Mouse (Mus musculus): ENCODE results near the gene Mipep. TPM values are rescaled to one million over a fixed set of nuclear protein-coding genes. Genes with fewer than 3 reads are reported as not detected.

Mipep gene
- total and polyA plus RNA-seq, 3 experiments, result 19.1 to 26.4 TPM; not detected in 1

DNA sequence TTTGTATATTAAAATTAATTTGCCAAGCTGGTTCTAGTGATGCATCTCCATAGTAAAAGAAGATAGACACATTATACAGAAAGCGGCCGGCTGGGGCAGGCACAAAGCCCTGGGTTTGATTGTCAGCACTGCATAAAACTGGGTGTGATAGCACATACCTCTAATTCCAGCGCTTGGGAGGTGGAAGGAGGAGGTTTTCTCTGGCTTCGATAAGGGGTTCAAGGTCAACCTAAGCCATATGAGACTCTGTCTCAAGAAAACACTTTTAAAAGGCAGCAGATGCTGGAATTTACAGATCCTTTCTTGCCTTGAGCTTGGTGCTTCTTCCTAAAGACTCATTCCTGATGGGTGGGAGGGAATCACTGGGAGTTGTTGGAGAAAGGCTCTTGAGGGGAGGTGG, 19.8 kb upstream of the Mipep start (continued):
- TF ChIP-seq NRF1 (IDR thresholded peaks at IDR 0.05; ENCODE audit: insufficient read depth, low read depth, low read length, poor library complexity, severe bottlenecking), result no peak

DNA sequence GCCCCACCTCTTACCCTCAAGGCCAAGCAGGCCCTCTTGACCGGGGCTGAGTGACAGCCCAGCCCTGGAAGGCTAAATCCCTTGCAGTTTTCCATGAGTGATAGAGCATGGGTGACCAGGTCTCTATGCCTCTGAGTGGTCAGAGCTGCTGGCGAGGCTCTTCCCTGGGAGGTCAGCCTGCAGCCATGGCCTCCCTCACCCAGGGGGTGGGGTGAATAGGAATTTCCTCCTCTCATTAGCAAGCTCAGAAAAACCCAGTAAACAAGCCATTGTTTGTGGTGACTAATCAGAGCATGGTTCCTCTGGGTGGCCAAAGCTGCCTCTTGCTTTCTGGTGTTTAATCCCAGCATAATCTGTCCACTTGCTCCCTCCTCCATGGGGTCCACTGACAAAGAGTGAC, 19.3 kb upstream of the Mipep start:
- Histone ChIP-seq H3K4me3 (ENCODE audit: control insufficient read depth in 1 of 2, insufficient read depth in 1 of 2, low read depth in 2 of 2, low read length in 2 of 2) (no peak overlapping the region), H3K9ac (ENCODE audit: control insufficient read depth, low read depth, low read length, poor library complexity, severe bottlenecking) (no peak overlapping the region), H3K27me3 (ENCODE audit: control insufficient read depth in 1 of 2, insufficient read depth in 2 of 2, low read length in 2 of 2) (peaks cover 1 to 5% of the 10 kb centered on the region in 2 experiments; a peak in 3 of 4 replicates), H3K9me3 (replicated peaks; ENCODE audit: insufficient read depth, low read length) (no peaks in the 10 kb centered on the region), H3K27ac (ENCODE audit: control insufficient read depth, low read depth, low read length) (no peak overlapping the region), H3K4me1 (ENCODE audit: control insufficient read depth in 1 of 2, insufficient read depth in 2 of 2, low read length in 2 of 2) (no peaks in the 10 kb centered on the region), H3K79me2 (ENCODE audit: control insufficient read depth, insufficient read depth, low read length, poor library complexity) (no peaks in the 10 kb centered on the region), H3K36me3 (ENCODE audit: control insufficient read depth in 1 of 2, insufficient read depth in 2 of 2, low read length in 2 of 2) (no peaks in the 10 kb centered on the region)
- no peak for TF ChIP-seq USF1 (IDR thresholded peaks at IDR 0.05; ENCODE audit: low read depth, low read length)
- no peak for TF ChIP-seq POLR2AphosphoS5 (IDR thresholded peaks at IDR 0.05; ENCODE audit: borderline replicate concordance, low read depth, low read length)
- TF ChIP-seq USF2 (IDR thresholded peaks at IDR 0.05; ENCODE audit: borderline replicate concordance in 1 of 2, insufficient read depth in 1 of 2, low read depth in 1 of 2, low read length in 2 of 2), result no peak
- no peak for TF ChIP-seq ELF1 (IDR thresholded peaks at IDR 0.05; ENCODE audit: low read depth, low read length)
- no peak for TF ChIP-seq UBTF (IDR thresholded peaks at IDR 0.05; ENCODE audit: borderline replicate concordance, insufficient read depth, low read depth, low read length)
- no peak for TF ChIP-seq MAX (IDR thresholded peaks at IDR 0.05; ENCODE audit: low read length)
- TF ChIP-seq POLR2AphosphoS2 (IDR thresholded peaks at IDR 0.05; ENCODE audit: low read length), result no peak
- DNase-seq (ENCODE audit: low read depth, low spot score), result no peak

GRCm38 (mm10) chr14:60767884-60768283, 16.5 kb upstream of the Mipep start, which contains the start of gene C1qtnf9:
TSS of gene C1qtnf9 (plus strand) at chr14:60768134.
- no peak within 1 kb of the TSS for H3K27ac ChIP-seq (ENCODE audit: control insufficient read depth, low read depth, low read length)
- H3K27me3 ChIP-seq (ENCODE audit: control insufficient read depth in 1 of 2, insufficient read depth in 2 of 2, low read length in 2 of 2), result peaks cover 1 to 5% of the 10 kb centered on the region in 2 experiments; a peak in 3 of 4 replicates
- TF ChIP-seq MYC (IDR thresholded peaks at IDR 0.05; ENCODE audit: low read depth, low read length) (no peak), GATA1 (IDR thresholded peaks at IDR 0.05; ENCODE audit: low read depth, low read length) (no peak), ZC3H11A (IDR thresholded peaks at IDR 0.05; ENCODE audit: low read depth, low read length) (no peak), E2F4 (IDR thresholded peaks at IDR 0.05; ENCODE audit: borderline replicate concordance, low read depth, low read length) (no peak)
- H3K4me3 ChIP-seq (ENCODE audit: control insufficient read depth in 1 of 2, insufficient read depth in 1 of 2, low read depth in 2 of 2, low read length in 2 of 2), result no peak within 1 kb of the TSS
- H3K4me1 ChIP-seq (ENCODE audit: control insufficient read depth in 1 of 2, insufficient read depth in 2 of 2, low read length in 2 of 2), result no peaks in the 10 kb centered on the region
- no peaks in the 10 kb centered on the region for H3K79me2 ChIP-seq (ENCODE audit: control insufficient read depth, insufficient read depth, low read length, poor library complexity)
- no peaks in the 10 kb centered on the region for H3K36me3 ChIP-seq (ENCODE audit: control insufficient read depth in 1 of 2, insufficient read depth in 2 of 2, low read length in 2 of 2)
- H3K9me3 ChIP-seq (replicated peaks; ENCODE audit: insufficient read depth, low read length), result no peaks in the 10 kb centered on the region
- DNase-seq (ENCODE audit: low read depth, low spot score), result no peak
- H3K9ac ChIP-seq (ENCODE audit: control insufficient read depth, low read depth, low read length, poor library complexity, severe bottlenecking), result no peak within 1 kb of the TSS

GRCm38 (mm10) chr14:60769340-60769739, 15.0 kb upstream of the Mipep start:
- no peaks in the 10 kb centered on the region for H3K36me3 ChIP-seq (ENCODE audit: control insufficient read depth in 1 of 2, insufficient read depth in 2 of 2, low read length in 2 of 2)
- no peak overlapping the region for H3K9ac ChIP-seq (ENCODE audit: control insufficient read depth, low read depth, low read length, poor library complexity, severe bottlenecking)
- H3K4me3 ChIP-seq (ENCODE audit: control insufficient read depth in 1 of 2, insufficient read depth in 1 of 2, low read depth in 2 of 2, low read length in 2 of 2), result no peak overlapping the region
- H3K79me2 ChIP-seq (ENCODE audit: control insufficient read depth, insufficient read depth, low read length, poor library complexity), result no peaks in the 10 kb centered on the region
- peak in 1 of 3 experiments; percentile 7; a peak in 1 of 6 replicates for TF ChIP-seq CTCF (IDR thresholded peaks at IDR 0.05 in 2 of 3, conservative IDR thresholded peaks at IDR 0.05 in 1 of 3; ENCODE audit: control insufficient read depth in 1 of 3, insufficient read depth in 1 of 3, low read depth in 2 of 3, low read length in 3 of 3, poor library complexity in 1 of 3, severe bottlenecking in 1 of 3)
- no peak for TF ChIP-seq ELF1 (IDR thresholded peaks at IDR 0.05; ENCODE audit: low read depth, low read length)
- TF ChIP-seq ZNF384 (IDR thresholded peaks at IDR 0.05; ENCODE audit: low read depth, low read length), result no peak
- no peak overlapping the region for H3K27ac ChIP-seq (ENCODE audit: control insufficient read depth, low read depth, low read length)
- H3K27me3 ChIP-seq (ENCODE audit: control insufficient read depth in 1 of 2, insufficient read depth in 2 of 2, low read length in 2 of 2), result peaks cover 1 to 5% of the 10 kb centered on the region in 2 experiments; a peak in 3 of 4 replicates
- H3K9me3 ChIP-seq (replicated peaks; ENCODE audit: insufficient read depth, low read length), result no peaks in the 10 kb centered on the region
- H3K4me1 ChIP-seq (ENCODE audit: control insufficient read depth in 1 of 2, insufficient read depth in 2 of 2, low read length in 2 of 2), result no peaks in the 10 kb centered on the region
- no peak for DNase-seq (ENCODE audit: low read depth, low spot score)

Data from MEL (cell line).